Mouse (Mus musculus) liver, postnatal 0 days (tissue): ENCODE measurements around the gene Abcg4. TPM values are rescaled to one million over a fixed set of nuclear protein-coding genes. Genes with fewer than 3 reads are reported as not detected.
A peak's percentile ranks its signal among the peaks of the same experiment; 100 is the strongest.
"Not testable (repeated sequence)": the region's sequence is repeated elsewhere in the genome, so short reads cannot be mapped to it uniquely, and the experiment has no call there.

ENCODE experiments used
- ATAC-seq: fragments of 200-750 bp; cut with Nextera tagmentation; 2 replicates; pipeline ENCODE4 v1.8.0; 2017; ENCODE audit warnings: mild to moderate bottlenecking, moderate library complexity
- DNase-seq: peaks from one replicate; pipeline ENCODE4 v3.0.0-alpha.2; 2016
- H3K27ac ChIP-seq: fragments of 300-500 bp; sonication (generic); 2 replicates; pipeline ENCODE4 v1.5.1; 2014; ENCODE audit warnings: antibody characterized with exemption, moderate library complexity, mild to moderate bottlenecking, low read depth
- H3K27me3 ChIP-seq: fragments of 300-500 bp; sonication (generic); 2 replicates; pipeline ENCODE4 v1.6.1; 2014; ENCODE audit warnings: low read length, control low read depth, mixed read lengths; ENCODE audit not compliant: insufficient read depth
- H3K36me3 ChIP-seq: fragments of 300-500 bp; sonication (generic); replicated peaks from 2 replicates; pipeline ENCODE4 v1.6.1; 2014; ENCODE audit warnings: mild to moderate bottlenecking, control low read depth, low read length, moderate library complexity, mixed read lengths; ENCODE audit not compliant: insufficient read depth
- H3K4me1 ChIP-seq: fragments of 300-500 bp; sonication (generic); 2 replicates; pipeline ENCODE4 v1.6.1; 2014; ENCODE audit warnings: antibody characterized with exemption, mild to moderate bottlenecking, control low read depth; ENCODE audit not compliant: insufficient read depth
- H3K4me2 ChIP-seq: fragments of 300-500 bp; sonication (generic); 2 replicates; pipeline ENCODE4 v1.6.1; 2014; ENCODE audit warnings: low read depth, mild to moderate bottlenecking, low read length, moderate library complexity, mixed read lengths
- H3K4me3 ChIP-seq: fragments of 300-500 bp; sonication (generic); 2 replicates; pipeline ENCODE4 v1.5.1; 2014; ENCODE audit warnings: low read depth, low read length
- H3K9ac ChIP-seq: fragments of 300-500 bp; sonication (generic); replicated peaks from 2 replicates; pipeline ENCODE4 v1.6.1; 2014; ENCODE audit warnings: mild to moderate bottlenecking, moderate library complexity
- H3K9me3 ChIP-seq: fragments of 300-500 bp; sonication (generic); 2 replicates; pipeline ENCODE4 v1.6.1; 2016; ENCODE audit warnings: mild to moderate bottlenecking, control low read depth, low read length, mixed read lengths
- CTCF ChIP-seq: sonication (generic); IDR thresholded peaks from 2 replicates; pipeline ENCODE4 v1.5.1; 2016; ENCODE audit warnings: antibody characterized with exemption, low read depth
- EP300 ChIP-seq: IDR thresholded peaks from 2 replicates; pipeline ENCODE4 v1.6.1; 2016; ENCODE audit warnings: antibody characterized with exemption, low read depth, mild to moderate bottlenecking
- WGBS: fragments of 180-500 bp; shearing (Covaris S2); extraction: QIAGEN DNeasy Blood & Tissue Kit; methylation state at CpG from one replicate; pipeline ENCODE4 v1.1.7; 2014; ENCODE audit not compliant: insufficient replicate concordance; 5-methylcytosine and 5-hydroxymethylcytosine counted together
- polyA plus RNA-seq: library from polyadenylated mRNA; unstranded; fragments of >200 nt; fragmentation: Nextera tagmentation; extraction: Ambion mirVana; gene quantifications from 2 replicates; pipeline ENCODE4 v1.2.1, GENCODE M21; 2015

Abcg4 gene
- polyA plus RNA-seq, 1 experiment from 2014 or later, result 4.2 TPM

DNA sequence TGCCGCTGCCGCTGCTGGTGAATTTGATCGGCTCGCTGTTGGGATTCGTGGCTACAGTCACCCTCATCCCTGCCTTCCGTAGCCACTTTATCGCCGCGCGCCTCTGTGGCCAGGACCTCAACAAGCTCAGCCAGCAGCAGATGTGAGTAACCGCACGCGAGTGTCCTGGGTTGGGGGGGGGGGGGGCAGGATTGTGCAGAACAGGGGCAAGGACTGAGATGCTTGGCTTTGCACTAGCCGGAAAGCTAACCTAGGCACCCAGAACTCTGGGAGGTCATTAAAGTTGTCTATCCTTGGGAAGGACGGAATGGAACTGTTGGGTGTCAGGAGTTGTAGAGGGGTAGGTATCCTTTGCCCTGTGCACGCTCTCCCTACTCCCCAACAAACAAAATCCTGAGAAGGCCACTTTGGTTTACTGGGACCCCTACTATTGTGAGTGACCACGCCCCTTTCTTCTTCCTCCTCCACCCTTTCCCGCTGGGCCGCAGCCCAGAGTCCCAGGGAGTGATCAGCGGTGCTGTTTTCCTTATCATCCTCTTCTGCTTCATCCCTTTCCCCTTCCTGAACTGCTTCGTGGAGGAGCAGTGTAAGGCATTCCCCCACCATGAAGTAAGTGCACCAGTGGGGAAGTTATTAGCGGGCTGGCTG is 38.8 kb upstream of the Abcg4 start:
- TF ChIP-seq EP300 (no peak), CTCF (no peak)
- H3K4me3 ChIP-seq, result peak overlapping the region; percentile 86
- WGBS, result 1% methylated on average over 22 of the region's 22 CpGs
- H3K27ac ChIP-seq, result peak overlapping the region; percentile 93
- H3K36me3 ChIP-seq, result peaks cover 21% of the 10 kb centered on the region
- peak overlapping the region; percentile 87 for H3K4me2 ChIP-seq
- DNase-seq (peak; percentile 37), ATAC-seq (no peak)
- H3K9me3 ChIP-seq, result no peaks in the 10 kb centered on the region
- H3K9ac ChIP-seq, result peak overlapping the region; percentile 90
- H3K4me1 ChIP-seq, result peaks cover 12% of the 10 kb centered on the region
- no peaks in the 10 kb centered on the region for H3K27me3 ChIP-seq

DNA sequence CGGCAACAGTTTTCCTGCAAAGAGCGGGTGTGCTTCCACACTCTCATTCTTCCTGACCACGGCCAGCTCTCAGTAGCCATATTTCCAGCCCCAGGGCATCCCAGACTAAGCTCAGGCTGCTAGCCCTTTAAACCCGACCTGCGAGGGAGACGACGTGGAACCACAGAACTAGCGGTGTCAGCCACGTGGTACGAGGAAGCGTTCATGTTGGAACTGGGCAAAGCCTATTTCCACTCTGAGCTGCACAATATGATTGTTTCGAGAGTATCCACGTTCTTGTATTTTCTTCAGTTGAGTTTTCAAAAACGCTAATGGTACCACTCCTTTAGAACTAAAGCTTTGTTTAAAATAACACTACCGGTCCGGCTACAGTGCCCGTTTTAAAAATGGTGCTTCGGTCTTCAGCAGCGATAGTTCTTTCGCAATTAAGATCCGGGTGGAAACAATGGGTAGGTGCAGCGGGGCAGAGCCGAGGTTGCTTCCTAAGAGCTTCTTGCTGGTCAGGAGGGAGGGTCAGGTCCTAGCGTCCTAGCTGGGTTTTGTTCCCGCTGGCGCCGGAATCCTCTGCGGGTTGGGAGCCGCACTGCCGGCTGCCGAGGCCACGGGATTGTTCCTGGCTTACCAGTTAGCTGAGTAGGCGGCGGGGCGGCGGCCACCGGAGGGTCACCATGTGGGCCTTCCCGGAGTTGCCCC is 38.1 kb upstream of the Abcg4 start:
- Histone ChIP-seq H3K27me3 (no peaks in the 10 kb centered on the region), H3K9ac (peak overlapping the region; percentile 90), H3K27ac (peak overlapping the region; percentile 93), H3K9me3 (no peaks in the 10 kb centered on the region), H3K36me3 (peaks cover 15% of the 10 kb centered on the region), H3K4me1 (peaks cover 15% of the 10 kb centered on the region), H3K4me2 (peak overlapping the region; percentile 87), H3K4me3 (peak overlapping the region; percentile 86)
- ATAC-seq, result peak; percentile 93
- DNase-seq, result peak; percentile 80
- under 1% methylated on average over 38 of the region's 38 CpGs for WGBS
- TF ChIP-seq EP300 (peak; percentile 56), CTCF (no peak)

DNA sequence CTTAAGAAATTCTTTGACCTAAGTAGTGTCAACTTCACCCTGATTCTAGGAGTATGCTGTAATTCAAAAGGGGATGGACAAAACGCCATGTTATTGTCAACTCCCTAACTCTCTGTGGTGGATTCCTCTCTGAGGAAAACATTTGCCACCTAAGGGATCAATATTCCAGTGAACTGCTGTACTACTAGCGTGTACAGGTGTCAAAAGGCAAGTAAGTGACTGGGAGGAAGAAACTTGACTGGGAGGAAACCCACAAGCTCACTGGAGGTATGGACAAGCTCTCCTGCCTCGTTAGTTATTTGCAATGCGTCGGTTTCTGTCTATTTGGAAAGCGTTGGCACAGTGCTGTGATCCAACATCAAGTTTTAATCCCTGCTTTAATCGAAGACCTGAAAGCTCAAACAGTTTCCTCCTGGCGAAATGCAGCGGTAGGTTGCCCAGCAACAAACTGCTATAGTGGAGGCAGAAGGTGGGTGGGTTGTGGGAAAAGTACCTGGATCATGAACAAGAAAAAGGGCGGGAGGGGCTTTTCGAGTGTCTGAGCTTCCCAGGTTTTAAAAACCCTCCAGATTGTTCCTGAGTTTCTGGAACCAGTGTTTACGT is 37.5 kb upstream of the Abcg4 start, which contains the start of gene Dpagt1:
Gene Dpagt1, plus strand, starts transcription at position 252 of the 603 bp plus-strand sequence.
- H3K9me3 ChIP-seq, result no peaks in the 10 kb centered on the region
- ATAC-seq (peak; percentile 42), DNase-seq (no peak)
- TF ChIP-seq EP300 (no peak), CTCF (no peak)
- H3K4me3 ChIP-seq, result peak within 1 kb of the TSS; percentile 86
- no peaks in the 10 kb centered on the region for H3K27me3 ChIP-seq
- H3K4me1 ChIP-seq, result peaks cover 21% of the 10 kb centered on the region
- peak within 1 kb of the TSS; percentile 90 for H3K9ac ChIP-seq
- H3K4me2 ChIP-seq, result peak within 1 kb of the TSS; percentile 87
- peak within 1 kb of the TSS; percentile 93 for H3K27ac ChIP-seq
- H3K36me3 ChIP-seq, result peaks cover 10% of the 10 kb centered on the region
- WGBS, result 4% methylated on average over 12 of the region's 12 CpGs

DNA sequence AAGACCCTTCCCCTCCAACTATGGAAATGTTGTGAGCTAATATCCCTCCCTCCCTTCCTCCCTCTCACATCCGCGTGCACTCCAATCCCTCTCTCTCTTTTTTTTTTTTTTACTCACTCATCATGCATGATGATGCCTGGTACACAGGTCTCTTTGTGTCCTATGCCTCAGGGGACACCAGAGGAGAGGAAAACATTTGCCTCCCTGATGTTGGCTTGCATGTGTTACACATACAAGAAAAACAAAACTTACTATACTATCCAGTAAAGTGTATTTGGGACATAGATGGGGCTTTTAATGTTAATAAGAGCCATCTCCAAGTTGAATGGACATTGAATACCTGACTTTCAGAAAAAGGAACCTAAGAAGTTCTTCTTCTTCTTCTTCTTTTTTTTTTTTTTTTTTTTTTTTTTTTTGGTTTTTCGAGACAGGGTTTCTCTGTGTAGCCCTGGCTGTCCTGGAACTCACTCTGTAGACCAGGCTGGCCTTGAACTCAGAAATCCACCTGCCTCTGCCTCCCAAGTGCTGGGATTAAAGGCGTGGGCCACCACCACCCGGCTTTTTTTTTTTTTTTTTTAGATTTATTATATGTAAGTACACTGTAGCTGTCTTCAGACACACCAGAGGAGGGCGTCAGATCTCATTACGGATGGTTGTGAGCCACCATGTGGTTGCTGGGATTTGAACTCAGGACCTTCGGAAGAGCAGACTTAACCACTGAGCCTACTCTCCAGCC is 36.8 kb upstream of the Abcg4 start:
- H3K36me3 ChIP-seq, H3K27me3 ChIP-seq, DNase-seq, H3K9me3 ChIP-seq, ATAC-seq, H3K4me3 ChIP-seq: not testable (repeated sequence)
- H3K4me2 ChIP-seq, result peak overlapping the region; percentile 87; the same call in 1 of the 2 replicates
- 59% methylated on average over 6 of the region's 8 CpGs for WGBS
- H3K27ac ChIP-seq, result peak overlapping the region; percentile 93
- H3K4me1 ChIP-seq, result peaks cover 26% of the 10 kb centered on the region
- 0 out of 2 replicates have a peak overlapping the region, but pooled peaks have one; percentile 90 for H3K9ac ChIP-seq

DNA sequence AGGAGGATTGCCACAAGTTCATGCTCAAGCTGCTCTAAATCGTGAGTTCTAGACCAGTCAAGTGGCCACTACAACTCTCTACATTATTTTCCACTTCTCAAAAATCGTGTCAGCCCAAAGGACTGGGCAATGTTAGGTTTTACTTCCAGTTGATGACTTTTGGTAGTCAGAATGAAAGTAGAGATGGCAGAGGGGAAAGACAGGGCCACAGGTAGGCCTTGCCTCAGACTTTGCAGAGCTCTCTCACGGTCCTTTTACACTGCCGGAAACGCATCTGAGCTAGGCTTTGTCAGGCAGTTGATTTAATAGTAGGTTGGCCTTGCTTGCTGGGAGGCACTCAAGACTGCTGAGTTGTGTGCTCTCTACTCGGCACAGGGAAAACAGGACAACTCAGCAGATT is 35.7 kb upstream of the Abcg4 start:
- TF ChIP-seq CTCF, result no peak
- no peak for TF ChIP-seq EP300
- Histone ChIP-seq H3K9me3 (no peaks in the 10 kb centered on the region), H3K4me2 (no peak overlapping the region), H3K27me3 (no peaks in the 10 kb centered on the region), H3K4me1 (peaks cover 28% of the 10 kb centered on the region), H3K9ac (no peak overlapping the region), H3K27ac (no peak overlapping the region), H3K4me3 (no peak overlapping the region), H3K36me3 (no peaks in the 10 kb centered on the region; the same call in 1 of the 2 replicates)
- DNase-seq (no peak), ATAC-seq (no peak)
- 86% methylated on average over 6 of the region's 6 CpGs for WGBS

DNA sequence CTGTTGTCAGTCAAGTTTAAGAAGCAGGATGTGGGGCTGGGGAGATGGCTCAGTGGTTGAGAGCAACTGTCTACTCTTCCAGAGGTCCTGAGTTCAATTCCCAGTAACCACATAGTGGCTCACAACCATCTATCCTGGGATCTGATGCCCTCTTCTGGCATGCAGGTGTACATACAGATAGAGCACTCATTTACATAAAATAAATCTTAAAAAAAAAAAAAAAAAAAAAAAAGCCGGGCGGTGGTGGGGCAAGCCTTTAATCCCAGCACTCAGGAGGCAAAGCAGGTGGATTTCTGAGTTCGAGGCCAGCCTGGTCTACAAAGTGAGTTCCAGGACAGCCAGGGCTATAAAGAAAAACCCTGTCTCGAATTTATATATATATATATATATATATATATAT is 35.2 kb upstream of the Abcg4 start:
- not testable (repeated sequence) for H3K9me3 ChIP-seq, DNase-seq, H3K27me3 ChIP-seq, H3K9ac ChIP-seq, H3K27ac ChIP-seq, H3K36me3 ChIP-seq, ATAC-seq, H3K4me2 ChIP-seq, H3K4me3 ChIP-seq
- peak; percentile 37 for TF ChIP-seq CTCF
- 61% methylated on average over 4 of the region's 4 CpGs for WGBS
- H3K4me1 ChIP-seq, result peaks cover 32% of the 10 kb centered on the region
